10 mouse cellular contexts compared by ENCODE assay signal in genomic region chr4:105095316-105095715, GRCm38 (mm10). TPM values are rescaled to one million over a fixed set of nuclear protein-coding genes. Genes with fewer than 3 reads are reported as not detected.
DNase-seq lines count a peak whose midpoint lies in the region; ATAC-seq lines count a peak whose summit lies in the region.
"Had no signal": no experiment of that assay in that cellular context is flagged by ENCODE, and none has a peak within 500 bp of the region (broad histone marks: within the 10 kb centered on the region; RNA-seq: fewer than 3 reads in every experiment).

No protein-coding gene starts in this region.

- peaks cover 4% of the 10 kb centered on the region for H3K4me1 ChIP-seq in hindbrain, embryonic 16.5 days (ENCODE audit: control insufficient read depth, insufficient read depth, low read depth, low read length)
- H3K4me1 ChIP-seq in hindbrain, embryonic 13.5 days (replicated peaks): peaks cover 7% of the 10 kb centered on the region
- no peaks in the 10 kb centered on the region for H3K4me1 ChIP-seq in liver, embryonic 12.5 days
- H3K4me1 ChIP-seq: limb, embryonic 15.5 days had no signal

- no peaks in the 10 kb centered on the region for H3K36me3 ChIP-seq in hindbrain, embryonic 16.5 days (ENCODE audit: control insufficient read depth, insufficient read depth, low read length)
- no peaks in the 10 kb centered on the region for H3K36me3 ChIP-seq in hindbrain, embryonic 13.5 days
- no peaks in the 10 kb centered on the region for H3K36me3 ChIP-seq in liver, embryonic 12.5 days
- H3K36me3 ChIP-seq: limb, embryonic 15.5 days had no signal

- no peak overlapping the region for H3K9ac ChIP-seq in hindbrain, embryonic 16.5 days (ENCODE audit: low read depth, low read length)
- no peak overlapping the region for H3K9ac ChIP-seq in hindbrain, embryonic 13.5 days
- no peak overlapping the region for H3K9ac ChIP-seq in liver, embryonic 12.5 days
- H3K9ac ChIP-seq: limb, embryonic 15.5 days had no signal

- no peak overlapping the region for H3K27ac ChIP-seq in hindbrain, embryonic 16.5 days (ENCODE audit: low read depth, low read length)
- H3K27ac ChIP-seq in hindbrain, embryonic 13.5 days: no peak overlapping the region
- H3K27ac ChIP-seq in liver, embryonic 12.5 days: no peak overlapping the region
- H3K27ac ChIP-seq: limb, embryonic 15.5 days had no signal

- ATAC-seq in hindbrain, embryonic 16.5 days: peak; percentile 56; the same call in 1 of the 2 replicates
- no peak; the same call in 1 of the 2 replicates for ATAC-seq in hindbrain, embryonic 13.5 days (ENCODE audit: low FRiP score)
- no peak for ATAC-seq in monocyte, adult 5-6 weeks (replicated peaks; ENCODE audit: insufficient number of reproducible peaks, low FRiP score, low TSS enrichment, poor library complexity, severe bottlenecking)
- no peak for ATAC-seq in liver, embryonic 12.5 days
- ATAC-seq: forebrain, embryonic 16.5 days had no signal

- peak; percentile 70 for DNase-seq in adipocyte (ENCODE audit: low spot score)
- peak; percentile 79 for DNase-seq in cerebellum, postnatal 36 days
- peak; percentile 71 for DNase-seq in kidney, postnatal 14 days
- DNase-seq in T-cell, adult 2 months (ENCODE audit: low spot score): no peak

- H3K27me3 ChIP-seq in hindbrain, embryonic 16.5 days (replicated peaks; ENCODE audit: control insufficient read depth, insufficient read depth, low read length): no peaks in the 10 kb centered on the region
- H3K27me3 ChIP-seq in hindbrain, embryonic 13.5 days: no peaks in the 10 kb centered on the region
- no peaks in the 10 kb centered on the region for H3K27me3 ChIP-seq in liver, embryonic 12.5 days (replicated peaks)
- H3K27me3 ChIP-seq: limb, embryonic 15.5 days had no signal

- 44% methylated on average over 5 of the region's 5 CpGs for WGBS in hindbrain, embryonic 16.5 days
- WGBS in hindbrain, embryonic 13.5 days: 66% methylated on average over 5 of the region's 5 CpGs
- WGBS in liver, embryonic 12.5 days (ENCODE audit: insufficient replicate concordance): 61% methylated on average over 5 of the region's 5 CpGs

- no peak overlapping the region for H3K4me2 ChIP-seq in hindbrain, embryonic 16.5 days (ENCODE audit: low read length)
- H3K4me2 ChIP-seq in hindbrain, embryonic 13.5 days: no peak overlapping the region
- H3K4me2 ChIP-seq in liver, embryonic 12.5 days: no peak overlapping the region
- H3K4me2 ChIP-seq: limb, embryonic 15.5 days had no signal

- H3K9me3 ChIP-seq in hindbrain, embryonic 16.5 days (ENCODE audit: control insufficient read depth, low read length): no peaks in the 10 kb centered on the region
- H3K9me3 ChIP-seq in hindbrain, embryonic 13.5 days: no peaks in the 10 kb centered on the region
- H3K9me3 ChIP-seq in liver, embryonic 12.5 days (replicated peaks): no peaks in the 10 kb centered on the region
- H3K9me3 ChIP-seq: limb, embryonic 15.5 days had no signal

- no peak overlapping the region for H3K4me3 ChIP-seq in hindbrain, embryonic 16.5 days (ENCODE audit: low read length)
- H3K4me3 ChIP-seq in hindbrain, embryonic 13.5 days: no peak overlapping the region
- no peak overlapping the region for H3K4me3 ChIP-seq in liver, embryonic 12.5 days
- H3K4me3 ChIP-seq: limb, embryonic 15.5 days had no signal

RNA-seq across cellular contexts. Expression of gene Prkaa2, which starts 14.4 kb away (rescaled TPM):
- 13.5 and 15.1 TPM in 2 replicates for polyA plus RNA-seq in hindbrain, embryonic 16.5 days (2015; fragmentation: Nextera tagmentation; extraction: Ambion mirVana)
- 11.5 and 11.9 TPM in 2 replicates for polyA plus RNA-seq in hindbrain, embryonic 13.5 days (2015; fragmentation: Nextera tagmentation; extraction: Ambion mirVana)
- 0.29 TPM in 1 of 3 replicates, not detected in the others for total RNA-seq in monocyte, adult 5-6 weeks (2017)
- polyA plus RNA-seq in liver, embryonic 12.5 days (2016; fragmentation: Nextera tagmentation; extraction: Ambion mirVana): 0.42 and 0.48 TPM in 2 replicates
